Mouse (Mus musculus) liver, postnatal 0 days (tissue): ENCODE measurements around the gene Krt16. TPM values are rescaled to one million over a fixed set of nuclear protein-coding genes. Genes with fewer than 3 reads are reported as not detected.
"Not testable (repeated sequence)": the region's sequence is repeated elsewhere in the genome, so short reads cannot be mapped to it uniquely, and the experiment has no call there.

Experiments used
- ATAC-seq: fragments of 200-750 bp; cut with Nextera tagmentation; 2 replicates; pipeline ENCODE4 v1.8.0; 2017; ENCODE audit warnings: mild to moderate bottlenecking, moderate library complexity
- DNase-seq: peaks from one replicate; pipeline ENCODE4 v3.0.0-alpha.2; 2016
- H3K27ac ChIP-seq: fragments of 300-500 bp; sonication (generic); 2 replicates; pipeline ENCODE4 v1.5.1; 2014; ENCODE audit warnings: antibody characterized with exemption, moderate library complexity, mild to moderate bottlenecking, low read depth
- H3K27me3 ChIP-seq: fragments of 300-500 bp; sonication (generic); 2 replicates; pipeline ENCODE4 v1.6.1; 2014; ENCODE audit warnings: low read length, control low read depth, mixed read lengths; ENCODE audit not compliant: insufficient read depth
- H3K36me3 ChIP-seq: fragments of 300-500 bp; sonication (generic); replicated peaks from 2 replicates; pipeline ENCODE4 v1.6.1; 2014; ENCODE audit warnings: mild to moderate bottlenecking, control low read depth, low read length, moderate library complexity, mixed read lengths; ENCODE audit not compliant: insufficient read depth
- H3K4me1 ChIP-seq: fragments of 300-500 bp; sonication (generic); 2 replicates; pipeline ENCODE4 v1.6.1; 2014; ENCODE audit warnings: antibody characterized with exemption, mild to moderate bottlenecking, control low read depth; ENCODE audit not compliant: insufficient read depth
- H3K4me2 ChIP-seq: fragments of 300-500 bp; sonication (generic); 2 replicates; pipeline ENCODE4 v1.6.1; 2014; ENCODE audit warnings: low read depth, mild to moderate bottlenecking, low read length, moderate library complexity, mixed read lengths
- H3K4me3 ChIP-seq: fragments of 300-500 bp; sonication (generic); 2 replicates; pipeline ENCODE4 v1.5.1; 2014; ENCODE audit warnings: low read depth, low read length
- H3K9ac ChIP-seq: fragments of 300-500 bp; sonication (generic); replicated peaks from 2 replicates; pipeline ENCODE4 v1.6.1; 2014; ENCODE audit warnings: mild to moderate bottlenecking, moderate library complexity
- H3K9me3 ChIP-seq: fragments of 300-500 bp; sonication (generic); 2 replicates; pipeline ENCODE4 v1.6.1; 2016; ENCODE audit warnings: mild to moderate bottlenecking, control low read depth, low read length, mixed read lengths
- CTCF ChIP-seq: sonication (generic); IDR thresholded peaks from 2 replicates; pipeline ENCODE4 v1.5.1; 2016; ENCODE audit warnings: antibody characterized with exemption, low read depth
- EP300 ChIP-seq: IDR thresholded peaks from 2 replicates; pipeline ENCODE4 v1.6.1; 2016; ENCODE audit warnings: antibody characterized with exemption, low read depth, mild to moderate bottlenecking
- WGBS: fragments of 180-500 bp; shearing (Covaris S2); extraction: QIAGEN DNeasy Blood & Tissue Kit; methylation state at CpG from one replicate; pipeline ENCODE4 v1.1.7; 2014; ENCODE audit not compliant: insufficient replicate concordance; 5-methylcytosine and 5-hydroxymethylcytosine counted together
- polyA plus RNA-seq: library from polyadenylated mRNA; unstranded; fragments of >200 nt; fragmentation: Nextera tagmentation; extraction: Ambion mirVana; gene quantifications from 2 replicates; pipeline ENCODE4 v1.2.1, GENCODE M21; 2015

The Krt16 gene
- polyA plus RNA-seq, 1 experiment from 2014 or later = not detected

GRCm38 (mm10) chr11:100260514-100261234 lies 12.0 kb upstream of the Krt16 start, which contains the start of gene Krt17:
Gene Krt17 (minus strand): TSS chr11:100261029.
- DNase-seq (peak; percentile 11), ATAC-seq (no peak)
- Histone ChIP-seq H3K27me3 (no peaks in the 10 kb centered on the region), H3K36me3 (no peaks in the 10 kb centered on the region), H3K4me2 (no peak within 1 kb of the TSS), H3K9ac (no peak within 1 kb of the TSS), H3K4me3 (no peak within 1 kb of the TSS), H3K4me1 (no peaks in the 10 kb centered on the region), H3K9me3 (no peaks in the 10 kb centered on the region), H3K27ac (no peak within 1 kb of the TSS)
- 70% methylated on average over 21 of the region's 21 CpGs for WGBS
- TF ChIP-seq CTCF = no peak
- TF ChIP-seq EP300 = no peak

GRCm38 (mm10) chr11:100259079-100259478 lies 10.4 kb upstream of the Krt16 start:
- no peaks in the 10 kb centered on the region for H3K4me1 ChIP-seq
- no peak overlapping the region for H3K4me3 ChIP-seq
- H3K27ac ChIP-seq = no peak overlapping the region
- no peaks in the 10 kb centered on the region for H3K36me3 ChIP-seq
- no peak overlapping the region for H3K4me2 ChIP-seq
- H3K27me3 ChIP-seq = no peaks in the 10 kb centered on the region
- WGBS = 82% methylated on average over 9 of the region's 9 CpGs
- ATAC-seq (no peak), DNase-seq (no peak)
- H3K9ac ChIP-seq = no peak overlapping the region
- TF ChIP-seq CTCF (no peak), EP300 (no peak)
- no peaks in the 10 kb centered on the region for H3K9me3 ChIP-seq

- no peaks in the 10 kb centered on the region for H3K4me1 ChIP-seq
- no peak overlapping the region for H3K9ac ChIP-seq
- DNase-seq (no peak), ATAC-seq (no peak)
- WGBS = 67% methylated on average over 1 of the region's 1 CpGs
- H3K4me2 ChIP-seq = no peak overlapping the region
- H3K36me3 ChIP-seq = no peaks in the 10 kb centered on the region
- no peaks in the 10 kb centered on the region for H3K27me3 ChIP-seq
- H3K27ac ChIP-seq = no peak overlapping the region
- H3K4me3 ChIP-seq = no peak overlapping the region
- H3K9me3 ChIP-seq = no peaks in the 10 kb centered on the region
- TF ChIP-seq CTCF (no peak), EP300 (no peak)
Measured at GRCm38 (mm10) chr11:100257967-100258366, 9.3 kb upstream of the Krt16 start.

- no peak overlapping the region for H3K4me3 ChIP-seq
- no peaks in the 10 kb centered on the region for H3K36me3 ChIP-seq
- H3K9ac ChIP-seq = no peak overlapping the region
- no peak for DNase-seq
- no peaks in the 10 kb centered on the region for H3K27me3 ChIP-seq
- WGBS = 79% methylated on average over 6 of the region's 6 CpGs
- H3K9me3 ChIP-seq = no peaks in the 10 kb centered on the region
- ATAC-seq = no peak
- no peaks in the 10 kb centered on the region for H3K4me1 ChIP-seq
- H3K4me2 ChIP-seq = no peak overlapping the region
- H3K27ac ChIP-seq = no peak overlapping the region
- no peak for TF ChIP-seq CTCF
- no peak for TF ChIP-seq EP300
Measured at GRCm38 (mm10) chr11:100255514-100255913, 6.8 kb upstream of the Krt16 start.

GRCm38 (mm10) chr11:100254360-100255090 lies 5.8 kb upstream of the Krt16 start:
- Histone ChIP-seq H3K4me1 (no peaks in the 10 kb centered on the region), H3K4me2 (no peak overlapping the region), H3K4me3 (no peak overlapping the region), H3K9me3 (no peaks in the 10 kb centered on the region), H3K9ac (no peak overlapping the region), H3K27me3 (no peaks in the 10 kb centered on the region), H3K27ac (no peak overlapping the region), H3K36me3 (no peaks in the 10 kb centered on the region)
- DNase-seq = no peak
- no peak for ATAC-seq
- 53% methylated on average over 5 of the region's 5 CpGs for WGBS
- TF ChIP-seq CTCF = no peak

- not testable (repeated sequence) for H3K27ac ChIP-seq, H3K9ac ChIP-seq, H3K4me1 ChIP-seq, H3K9me3 ChIP-seq, H3K36me3 ChIP-seq, H3K4me3 ChIP-seq, DNase-seq, H3K27me3 ChIP-seq, H3K4me2 ChIP-seq, ATAC-seq
- 69% methylated on average over 7 of the region's 7 CpGs for WGBS
Measured at GRCm38 (mm10) chr11:100246471-100246870, 2.2 kb downstream of the Krt16 start.

- not testable (repeated sequence) for H3K36me3 ChIP-seq, H3K27ac ChIP-seq, H3K4me1 ChIP-seq, DNase-seq, H3K9ac ChIP-seq, H3K4me3 ChIP-seq, ATAC-seq, H3K9me3 ChIP-seq, H3K4me2 ChIP-seq, H3K27me3 ChIP-seq
- 90% methylated on average over 4 of the region's 4 CpGs for WGBS
Measured at GRCm38 (mm10) chr11:100240272-100240671, 8.4 kb downstream of the Krt16 start.
